Mouse (Mus musculus): ENCODE measurements at regions not wholly inside any gene's neighbourhood (a gene's known extent, or its start where the extent isn't known, plus 50 kb on each side); places are given as distances from the start of the nearest gene placed in this dataset.

GRCm38 (mm10) chr13:107179551-107179950 is 157.6 kb upstream of the Kif2a start:
- DNase-seq (ENCODE audit: low read depth, low spot score) = no peak

- DNase-seq (ENCODE audit: low read depth, low spot score) = no peak
Observed at GRCm38 (mm10) chr13:107177595-107177994, 155.7 kb upstream of the Kif2a start.

- no peak for DNase-seq (ENCODE audit: low read depth, low spot score)
Observed at GRCm38 (mm10) chr13:107175891-107176290, 154.0 kb upstream of the Kif2a start.

GRCm38 (mm10) chr13:107168599-107169149 is 146.7 kb upstream of the Kif2a start:
- DNase-seq (ENCODE audit: low read depth, low spot score) = no peak

GRCm38 (mm10) chr13:107167856-107168598 is 146.1 kb upstream of the Kif2a start:
- DNase-seq (ENCODE audit: low read depth, low spot score) = no peak

GRCm38 (mm10) chr13:107151548-107151947 is 129.6 kb upstream of the Kif2a start:
- DNase-seq (ENCODE audit: low read depth, low spot score) = no peak

- no peak for DNase-seq (ENCODE audit: low read depth, low spot score)
Observed at GRCm38 (mm10) chr13:107141209-107141608, 119.3 kb upstream of the Kif2a start.

- no peak for DNase-seq (ENCODE audit: low read depth, low spot score)
Observed at GRCm38 (mm10) chr13:107134125-107134524, 112.2 kb upstream of the Kif2a start.

- no peak for DNase-seq (ENCODE audit: low read depth, low spot score)
Observed at GRCm38 (mm10) chr13:107126636-107127035, 104.7 kb upstream of the Kif2a start.

- DNase-seq (ENCODE audit: low read depth, low spot score) = no peak
Observed at GRCm38 (mm10) chr13:107124130-107124668, 102.3 kb upstream of the Kif2a start.

- peak; percentile 73 for DNase-seq (ENCODE audit: low read depth, low spot score)
Observed at GRCm38 (mm10) chr13:107113949-107114690, 92.2 kb upstream of the Kif2a start.

- DNase-seq (ENCODE audit: low read depth, low spot score) = no peak
Observed at GRCm38 (mm10) chr13:107108045-107108444, 86.1 kb upstream of the Kif2a start.

GRCm38 (mm10) chr13:107107572-107107971 is 85.6 kb upstream of the Kif2a start:
- no peak for DNase-seq (ENCODE audit: low read depth, low spot score)

GRCm38 (mm10) chr13:107105510-107105909 is 83.6 kb upstream of the Kif2a start:
- no peak for DNase-seq (ENCODE audit: low read depth, low spot score)

GRCm38 (mm10) chr13:107101598-107101997 is 79.7 kb upstream of the Kif2a start:
- DNase-seq (ENCODE audit: low read depth, low spot score) = peak; percentile 65

- DNase-seq (ENCODE audit: low read depth, low spot score) = no peak
Observed at GRCm38 (mm10) chr13:107100852-107101325, 79.0 kb upstream of the Kif2a start.

GRCm38 (mm10) chr13:107100116-107100515 is 78.2 kb upstream of the Kif2a start:
- DNase-seq (ENCODE audit: low read depth, low spot score) = no peak

- DNase-seq (ENCODE audit: low read depth, low spot score) = no peak
Observed at GRCm38 (mm10) chr13:107097005-107097404, 75.1 kb upstream of the Kif2a start.

- DNase-seq (ENCODE audit: low read depth, low spot score) = no peak
Observed at GRCm38 (mm10) chr13:107094976-107095716, 73.2 kb upstream of the Kif2a start.

GRCm38 (mm10) chr13:107094487-107094886 is 72.6 kb upstream of the Kif2a start:
- DNase-seq (ENCODE audit: low read depth, low spot score) = no peak

- no peak for DNase-seq (ENCODE audit: low read depth, low spot score)
Observed at GRCm38 (mm10) chr13:107093683-107094082, 71.8 kb upstream of the Kif2a start.

- no peak for DNase-seq (ENCODE audit: low read depth, low spot score)
Observed at GRCm38 (mm10) chr13:107088198-107088597, 66.3 kb upstream of the Kif2a start.

Data from WW6 (cell line).